Mouse (Mus musculus) induced T-regulatory cell, adult 2 months (primary cell): ENCODE measurements around the gene Tgfbr2.

Experiments used
- DNase-seq: peaks from one replicate; pipeline ENCODE4 v3.0.0-alpha.2; 2012; ENCODE audit warnings: low read depth

Gene Tgfbr2

GRCm38 (mm10) chr9:116152878-116153277 is 22.3 kb downstream of the Tgfbr2 start:
- DNase-seq = peak; percentile 30

DNA sequence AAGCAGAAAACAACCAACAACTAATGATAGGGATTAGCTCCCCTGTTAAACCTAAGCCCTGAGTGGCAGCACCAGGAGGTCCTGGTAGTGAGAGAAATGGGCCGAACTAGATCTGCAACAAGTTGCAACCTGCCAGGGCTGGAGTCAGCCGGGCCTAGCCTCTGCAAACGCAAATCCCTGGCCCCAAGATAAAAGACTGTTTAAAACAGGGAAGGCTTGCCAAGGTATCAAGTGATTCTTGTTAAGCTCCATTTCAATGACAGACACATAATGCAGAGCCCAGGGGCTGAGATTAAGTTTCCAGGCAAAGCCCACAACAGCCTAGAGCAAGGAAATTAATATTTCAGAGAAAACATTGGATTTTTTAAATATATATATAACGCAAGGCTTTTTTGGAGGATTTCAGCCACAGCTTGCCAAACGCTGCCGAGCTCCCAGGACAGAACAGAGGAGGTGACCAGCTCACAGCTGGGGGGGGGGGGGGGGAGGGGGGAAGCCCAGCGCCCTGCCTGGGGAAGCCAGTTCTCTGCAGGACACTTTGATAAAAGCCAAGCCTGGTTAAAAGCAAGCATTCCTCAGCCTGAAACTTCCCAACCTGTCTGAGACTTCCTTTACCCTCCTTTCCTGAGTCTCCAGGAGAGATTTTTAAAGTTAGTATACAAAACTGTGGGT is 24.3 kb downstream of the Tgfbr2 start:
- DNase-seq = no peak

GRCm38 (mm10) chr9:116148809-116149208 is 26.4 kb downstream of the Tgfbr2 start:
- DNase-seq = no peak

GRCm38 (mm10) chr9:116146235-116146634 is 28.9 kb downstream of the Tgfbr2 start:
- no peak for DNase-seq

GRCm38 (mm10) chr9:116145231-116145641 is 29.9 kb downstream of the Tgfbr2 start:
- peak; percentile 59 for DNase-seq

- DNase-seq = no peak
Measured at GRCm38 (mm10) chr9:116140422-116140821, 34.7 kb downstream of the Tgfbr2 start.

- DNase-seq = no peak
Measured at GRCm38 (mm10) chr9:116139549-116139948, 35.6 kb downstream of the Tgfbr2 start.

DNA sequence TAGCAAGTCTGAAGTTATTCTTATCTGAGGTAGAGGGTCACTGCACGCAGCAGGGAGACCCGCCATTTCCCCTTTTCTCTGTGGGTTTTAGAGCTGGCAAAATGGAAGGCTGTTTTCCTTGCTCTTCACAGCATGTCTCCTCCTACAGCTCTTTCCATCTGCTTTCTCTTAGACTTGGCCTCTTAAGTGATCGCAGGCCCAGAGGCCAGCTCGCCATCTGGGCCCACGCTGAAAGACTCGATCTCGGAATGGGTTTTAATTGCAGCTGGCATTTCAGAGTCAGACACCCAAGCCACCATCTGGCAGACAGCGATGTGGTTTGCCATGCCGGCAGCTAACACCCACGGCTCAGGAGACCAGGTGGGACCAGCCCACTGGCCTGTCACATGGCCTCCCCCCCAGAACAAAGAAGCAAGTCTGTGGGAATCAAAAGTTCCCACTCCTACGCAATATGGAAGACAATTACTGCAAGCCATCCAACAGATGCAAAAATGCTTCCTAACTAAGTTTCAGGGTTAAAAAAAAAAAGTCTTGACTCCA is 36.5 kb downstream of the Tgfbr2 start:
- DNase-seq = peak; percentile 29

GRCm38 (mm10) chr9:116137645-116138044 is 37.5 kb downstream of the Tgfbr2 start:
- DNase-seq = peak; percentile 28

DNA sequence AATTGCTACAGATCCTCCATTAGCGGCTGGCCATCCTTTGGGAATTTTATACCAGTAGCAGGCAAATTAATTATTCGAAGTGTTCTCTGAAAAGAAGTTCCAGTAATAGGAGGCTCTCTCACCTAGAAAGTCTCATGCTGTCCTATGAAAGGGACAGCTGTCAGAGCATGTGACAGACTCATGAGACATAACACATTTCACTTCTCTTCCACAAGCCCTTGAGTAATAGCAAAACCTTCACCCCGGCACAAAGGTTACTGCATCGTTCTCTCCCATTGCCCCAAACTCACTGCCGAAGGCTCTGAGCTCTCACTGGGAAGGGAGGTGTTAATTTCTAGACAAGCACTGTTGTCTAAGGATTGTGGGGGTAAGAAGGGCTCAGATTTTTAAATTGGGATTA is 38.3 kb downstream of the Tgfbr2 start:
- DNase-seq = peak; percentile 45

GRCm38 (mm10) chr9:116136146-116136545 is 39.0 kb downstream of the Tgfbr2 start:
- DNase-seq = no peak

GRCm38 (mm10) chr9:116134488-116134887 is 40.7 kb downstream of the Tgfbr2 start:
- DNase-seq = peak; percentile 48

GRCm38 (mm10) chr9:116133312-116133980 is 41.7 kb downstream of the Tgfbr2 start:
- DNase-seq = no peak

- DNase-seq = no peak
Measured at GRCm38 (mm10) chr9:116128886-116129285, 46.3 kb downstream of the Tgfbr2 start.

DNA sequence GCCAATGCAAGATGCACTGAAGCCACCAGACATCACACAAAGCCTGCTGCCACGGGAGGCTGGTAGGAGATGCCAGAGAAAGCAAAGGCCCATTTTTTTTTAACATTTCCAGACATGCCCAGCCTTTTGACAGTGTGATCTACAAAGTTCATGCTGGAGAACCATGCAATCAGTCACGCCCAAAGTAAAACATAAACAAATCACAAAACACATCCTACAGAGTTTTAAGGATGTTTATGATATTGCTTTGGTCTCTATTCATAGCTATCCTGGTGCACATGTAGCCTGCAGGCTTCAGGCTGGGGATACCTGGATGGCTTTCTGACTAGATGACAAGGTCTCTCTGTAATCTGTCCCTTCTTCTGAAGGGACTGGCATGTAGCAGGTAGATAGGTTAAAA is 46.8 kb downstream of the Tgfbr2 start:
- no peak for DNase-seq

- DNase-seq = no peak
Measured at GRCm38 (mm10) chr9:116126494-116126893, 48.7 kb downstream of the Tgfbr2 start.

DNA sequence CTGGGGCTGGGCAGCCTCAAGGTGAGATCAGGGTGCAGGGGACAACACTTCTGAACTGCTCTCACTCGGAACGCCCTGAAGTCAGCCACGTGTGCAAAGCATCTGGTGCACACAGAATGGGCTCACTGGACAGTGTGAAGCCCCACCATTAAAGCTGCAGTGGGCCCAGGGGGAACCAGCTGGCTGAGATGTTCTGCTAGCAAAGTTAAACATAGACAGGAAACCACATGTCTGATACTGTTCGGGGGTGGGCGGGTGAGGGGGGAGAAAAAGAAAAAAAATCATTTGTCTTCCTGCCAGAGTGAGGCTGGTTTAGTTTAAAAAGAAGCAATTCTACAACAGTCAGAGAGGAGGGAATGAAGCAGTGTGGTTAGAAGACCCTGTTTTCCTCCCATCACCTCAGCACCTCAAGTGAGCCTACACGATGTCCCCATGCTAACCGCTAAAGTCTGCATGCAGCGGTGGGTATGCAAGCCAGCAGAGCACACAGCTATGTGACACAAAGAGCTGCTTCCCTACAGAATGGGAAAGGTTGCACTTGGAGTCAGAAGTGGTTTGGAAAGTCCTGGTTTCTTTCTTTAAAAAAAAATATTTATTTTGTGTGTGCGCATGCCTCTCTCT is 52.1 kb downstream of the Tgfbr2 start:
- peak; percentile 50 for DNase-seq

- DNase-seq = no peak
Measured at GRCm38 (mm10) chr9:116122544-116122943, 52.6 kb downstream of the Tgfbr2 start.

- no peak for DNase-seq
Measured at GRCm38 (mm10) chr9:116121472-116121871, 53.7 kb downstream of the Tgfbr2 start.

DNA sequence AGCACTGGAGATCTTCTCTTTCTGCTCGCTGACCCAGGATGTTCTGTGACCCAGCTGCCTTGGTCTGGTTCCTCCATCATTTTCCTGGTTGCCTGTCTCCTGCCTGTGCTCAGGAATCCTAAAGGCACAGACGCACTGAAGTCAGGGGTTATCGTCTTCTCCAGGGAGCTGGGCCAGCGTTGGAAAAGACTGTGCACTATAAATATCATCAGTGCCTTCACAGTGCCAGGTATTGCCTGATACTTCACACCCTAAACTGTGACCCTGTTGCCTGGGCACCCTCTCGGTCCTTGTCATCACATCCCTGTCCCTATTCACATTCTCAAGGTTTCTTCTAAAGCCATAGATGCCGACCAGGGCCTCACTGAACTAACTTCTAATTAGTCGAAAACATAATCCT is 55.2 kb downstream of the Tgfbr2 start:
- DNase-seq = no peak

- no peak for DNase-seq
Measured at GRCm38 (mm10) chr9:116118332-116118872, 56.8 kb downstream of the Tgfbr2 start.

GRCm38 (mm10) chr9:116115875-116116274 is 59.3 kb downstream of the Tgfbr2 start:
- no peak for DNase-seq

DNA sequence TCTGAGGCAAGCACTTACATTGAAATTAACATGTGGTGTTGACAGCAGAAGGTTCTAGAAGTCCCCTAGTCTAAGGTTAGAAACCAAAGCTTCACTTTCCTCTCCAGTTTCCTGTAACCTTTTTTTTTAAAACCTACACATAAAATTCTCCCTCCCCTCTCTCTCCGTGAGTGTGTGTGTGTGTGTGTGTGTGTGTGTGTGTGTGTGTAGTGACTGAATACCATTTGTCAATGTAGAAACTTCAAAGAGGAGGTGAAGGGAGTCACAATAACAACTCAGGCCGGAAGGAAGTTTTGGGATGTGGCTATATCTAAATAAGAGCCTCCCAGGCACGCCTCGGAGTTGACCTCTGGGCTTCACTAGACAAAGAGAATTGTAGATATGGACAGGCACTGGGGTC is 60.8 kb downstream of the Tgfbr2 start:
- peak; percentile 61 for DNase-seq
